Mouse (Mus musculus): Measurements from ENCODE around the gene Abcg5. TPM values are rescaled to one million over a fixed set of nuclear protein-coding genes. Genes with fewer than 3 reads are reported as not detected.

Abcg5 gene
- not detected in 2 replicates for polyA plus RNA-seq (2011; ENCODE audit: insufficient read depth, insufficient read length, low read depth, missing spikeins)

DNA sequence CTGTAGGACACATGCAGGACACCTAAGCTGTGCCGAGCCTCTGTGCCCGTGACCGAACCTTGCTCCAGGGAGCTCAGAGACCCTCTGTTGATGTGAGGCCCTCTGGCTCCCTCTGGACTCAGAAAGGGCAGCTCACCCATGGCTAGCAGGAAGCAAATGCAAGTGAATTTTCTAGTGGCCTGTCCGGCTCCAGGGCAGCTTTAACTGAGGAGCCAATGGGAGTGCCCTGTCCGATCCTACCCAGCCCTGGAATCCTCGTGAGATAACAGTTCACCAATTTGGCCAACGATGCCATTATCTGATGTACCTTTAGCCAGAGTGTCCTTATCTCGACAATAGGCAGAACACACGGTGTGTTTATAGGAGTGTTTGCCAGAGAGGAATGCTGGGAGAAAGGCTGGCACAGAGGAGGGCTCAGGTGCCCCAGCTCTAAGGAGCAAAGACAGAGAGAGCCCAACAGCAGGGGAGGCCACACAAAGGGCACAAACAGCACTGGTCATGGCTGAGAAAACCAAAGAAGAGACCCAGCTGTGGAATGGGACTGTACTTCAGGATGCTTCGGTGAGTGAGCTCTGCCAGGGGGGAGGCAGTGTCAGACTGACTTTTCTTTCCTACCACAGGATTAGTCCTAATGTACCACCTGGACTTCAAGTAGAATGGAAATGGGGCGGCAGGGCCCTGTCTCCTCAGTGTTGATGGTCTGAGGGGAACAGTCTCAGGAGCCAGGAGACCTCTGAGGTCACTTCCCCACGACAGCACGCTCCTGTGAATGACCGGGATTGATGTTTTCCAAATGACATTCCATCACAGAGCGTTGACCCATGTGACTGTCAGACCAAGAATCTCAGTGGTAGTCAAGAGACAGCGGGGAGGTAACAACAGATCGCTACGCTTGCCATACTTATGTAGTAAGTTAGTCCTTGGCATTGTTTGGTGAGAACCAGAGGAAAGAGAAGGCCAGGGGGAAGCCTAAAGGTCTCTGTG, at the start of gene Abcg5:
Abcg5 (minus strand) TSS at position 278 of the 984 bp plus-strand sequence.
- H3K27me3 ChIP-seq (ENCODE audit: control insufficient read depth, insufficient read depth, low read length, poor library complexity, severe bottlenecking): no peaks in the 10 kb centered on the region

DNA sequence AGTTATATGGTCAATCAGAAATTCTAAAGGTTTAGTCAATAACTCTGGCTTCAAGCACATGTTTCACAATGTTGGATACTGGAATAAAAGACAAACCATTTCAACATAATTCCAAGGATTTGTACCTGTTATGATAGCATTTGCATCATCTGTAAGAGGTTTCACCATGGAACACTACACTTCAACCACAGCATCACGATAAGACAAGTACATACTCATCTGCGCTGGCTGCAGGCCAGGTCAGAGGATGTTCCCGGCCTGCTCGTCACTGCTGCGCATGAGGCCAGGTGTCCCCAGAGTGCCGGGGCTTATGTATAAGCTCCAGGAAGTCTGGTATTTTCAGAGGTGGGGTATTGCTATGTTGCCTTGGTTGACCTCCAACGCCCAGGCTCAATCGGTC, 49.8 kb upstream of the Abcg5 start:
- Histone ChIP-seq H3K9ac (ENCODE audit: low read depth, poor library complexity, severe bottlenecking) (no peak overlapping the region), H3K27me3 (ENCODE audit: control insufficient read depth, insufficient read depth, low read length, poor library complexity, severe bottlenecking) (no peaks in the 10 kb centered on the region), H3K36me3 (ENCODE audit: control insufficient read depth, insufficient read depth, low read length, poor library complexity, severe bottlenecking) (peaks cover 18% of the 10 kb centered on the region), H3K27ac (ENCODE audit: insufficient read depth, low read length) (no peak overlapping the region), H3K4me1 (ENCODE audit: control insufficient read depth, insufficient read depth, low read length) (peaks cover 1% of the 10 kb centered on the region), H3K9me3 (replicated peaks; ENCODE audit: control insufficient read depth, insufficient read depth, low read length, poor library complexity, severe bottlenecking) (no peaks in the 10 kb centered on the region), H3K4me3 (ENCODE audit: low read depth, low read length) (no peak overlapping the region)
- no peak for TF ChIP-seq POLR2A (IDR thresholded peaks at IDR 0.05; ENCODE audit: insufficient read depth, low read length)
- no peak for TF ChIP-seq EP300 (IDR thresholded peaks at IDR 0.05; ENCODE audit: insufficient read depth, low read depth, low read length)
- no peak for TF ChIP-seq CTCF (IDR thresholded peaks at IDR 0.05; ENCODE audit: low read depth, low read length)

More for the DNA sequence above, at the start of gene Abcg5:
- H3K27ac ChIP-seq (ENCODE audit: insufficient read depth, low read length): no peak within 1 kb of the TSS
- TF ChIP-seq CTCF (IDR thresholded peaks at IDR 0.05; ENCODE audit: low read depth, low read length): no peak
- TF ChIP-seq EP300 (IDR thresholded peaks at IDR 0.05; ENCODE audit: insufficient read depth, low read depth, low read length): no peak
- no peak for TF ChIP-seq POLR2A (IDR thresholded peaks at IDR 0.05; ENCODE audit: insufficient read depth, low read length)
- H3K4me1 ChIP-seq (ENCODE audit: control insufficient read depth, insufficient read depth, low read length): no peaks in the 10 kb centered on the region
- H3K9ac ChIP-seq (ENCODE audit: low read depth, poor library complexity, severe bottlenecking): no peak within 1 kb of the TSS
- H3K36me3 ChIP-seq (ENCODE audit: control insufficient read depth, insufficient read depth, low read length, poor library complexity, severe bottlenecking): no peaks in the 10 kb centered on the region
- no peak within 1 kb of the TSS for H3K4me3 ChIP-seq (ENCODE audit: low read depth, low read length)
- no peaks in the 10 kb centered on the region for H3K9me3 ChIP-seq (replicated peaks; ENCODE audit: control insufficient read depth, insufficient read depth, low read length, poor library complexity, severe bottlenecking)

- no peak for TF ChIP-seq EP300 (IDR thresholded peaks at IDR 0.05; ENCODE audit: insufficient read depth, low read depth, low read length)
- no peak for TF ChIP-seq POLR2A (IDR thresholded peaks at IDR 0.05; ENCODE audit: insufficient read depth, low read length)
- no peak for TF ChIP-seq CTCF (IDR thresholded peaks at IDR 0.05; ENCODE audit: low read depth, low read length)
- Histone ChIP-seq H3K9ac (ENCODE audit: low read depth, poor library complexity, severe bottlenecking) (no peak overlapping the region), H3K36me3 (ENCODE audit: control insufficient read depth, insufficient read depth, low read length, poor library complexity, severe bottlenecking) (peaks cover 25% of the 10 kb centered on the region), H3K9me3 (replicated peaks; ENCODE audit: control insufficient read depth, insufficient read depth, low read length, poor library complexity, severe bottlenecking) (no peaks in the 10 kb centered on the region), H3K4me3 (ENCODE audit: low read depth, low read length) (no peak overlapping the region), H3K4me1 (ENCODE audit: control insufficient read depth, insufficient read depth, low read length) (no peaks in the 10 kb centered on the region), H3K27ac (ENCODE audit: insufficient read depth, low read length) (no peak overlapping the region), H3K27me3 (ENCODE audit: control insufficient read depth, insufficient read depth, low read length, poor library complexity, severe bottlenecking) (no peaks in the 10 kb centered on the region)
These were observed 48.5 kb upstream of the Abcg5 start for GRCm38 (mm10) chr17:84731361-84731760.

DNA sequence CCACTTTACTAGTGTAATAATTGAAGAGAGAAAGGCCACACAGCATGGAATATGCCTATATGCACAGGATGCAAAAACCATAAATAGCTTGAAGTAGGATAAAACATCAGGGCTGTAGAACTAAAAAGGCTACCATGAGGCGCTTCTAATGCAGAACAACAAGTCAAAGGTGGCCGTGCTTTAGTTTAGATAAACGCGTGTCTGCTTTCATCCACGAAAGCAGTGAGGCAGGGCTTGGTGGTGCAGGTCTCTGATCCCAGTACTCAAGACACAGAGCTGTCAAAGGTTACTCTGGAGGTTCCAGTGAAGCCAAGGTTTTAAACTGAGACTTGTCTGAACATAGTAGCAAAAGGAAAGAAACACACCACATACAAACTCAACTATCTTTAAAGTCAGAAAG, 46.3 kb upstream of the Abcg5 start:
- no peak for TF ChIP-seq CTCF (IDR thresholded peaks at IDR 0.05; ENCODE audit: low read depth, low read length)
- no peak for TF ChIP-seq EP300 (IDR thresholded peaks at IDR 0.05; ENCODE audit: insufficient read depth, low read depth, low read length)
- TF ChIP-seq POLR2A (IDR thresholded peaks at IDR 0.05; ENCODE audit: insufficient read depth, low read length): no peak
- Histone ChIP-seq H3K27ac (ENCODE audit: insufficient read depth, low read length) (no peak overlapping the region), H3K9ac (ENCODE audit: low read depth, poor library complexity, severe bottlenecking) (no peak overlapping the region), H3K36me3 (ENCODE audit: control insufficient read depth, insufficient read depth, low read length, poor library complexity, severe bottlenecking) (peaks cover 28% of the 10 kb centered on the region), H3K27me3 (ENCODE audit: control insufficient read depth, insufficient read depth, low read length, poor library complexity, severe bottlenecking) (no peaks in the 10 kb centered on the region), H3K4me1 (ENCODE audit: control insufficient read depth, insufficient read depth, low read length) (no peaks in the 10 kb centered on the region), H3K4me3 (ENCODE audit: low read depth, low read length) (no peak overlapping the region), H3K9me3 (replicated peaks; ENCODE audit: control insufficient read depth, insufficient read depth, low read length, poor library complexity, severe bottlenecking) (no peaks in the 10 kb centered on the region)

DNA sequence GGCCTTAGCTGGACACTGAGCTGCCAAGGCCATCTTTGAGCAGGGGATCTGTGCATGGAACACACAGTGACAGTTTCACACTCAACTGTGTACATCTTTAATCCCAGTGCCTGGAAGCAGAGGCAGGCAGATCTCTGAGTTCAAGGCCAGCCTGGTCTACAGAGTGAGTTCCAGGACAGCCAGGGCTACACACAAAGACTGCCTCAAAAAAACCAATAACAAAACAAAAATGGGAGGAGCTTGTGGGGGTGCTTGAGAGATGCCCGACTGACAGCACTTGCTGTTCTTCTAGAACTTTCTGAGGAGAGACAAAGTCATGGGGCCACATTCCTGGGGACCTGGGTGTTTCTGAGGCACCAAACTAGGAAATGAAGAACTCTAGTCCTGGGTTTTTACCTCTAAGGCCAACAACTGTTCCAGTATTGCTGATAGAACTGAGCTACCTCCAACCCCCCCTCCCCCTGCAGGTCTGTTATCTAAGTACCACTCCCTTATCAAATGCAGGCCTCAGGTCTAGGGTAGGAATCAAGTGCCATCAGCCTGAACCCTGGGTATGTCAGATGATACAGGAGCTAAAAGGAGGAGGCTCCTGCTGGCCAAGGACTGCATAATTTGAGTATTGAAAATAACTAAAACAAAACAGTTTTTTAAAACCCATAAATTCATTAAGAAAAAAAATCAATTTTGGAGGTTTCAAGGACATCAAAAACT, 45.5 kb upstream of the Abcg5 start:
- Histone ChIP-seq H3K4me3 (ENCODE audit: low read depth, low read length) (no peak overlapping the region), H3K4me1 (ENCODE audit: control insufficient read depth, insufficient read depth, low read length) (no peaks in the 10 kb centered on the region), H3K9ac (ENCODE audit: low read depth, poor library complexity, severe bottlenecking) (no peak overlapping the region), H3K27me3 (ENCODE audit: control insufficient read depth, insufficient read depth, low read length, poor library complexity, severe bottlenecking) (no peaks in the 10 kb centered on the region), H3K9me3 (replicated peaks; ENCODE audit: control insufficient read depth, insufficient read depth, low read length, poor library complexity, severe bottlenecking) (no peaks in the 10 kb centered on the region), H3K36me3 (ENCODE audit: control insufficient read depth, insufficient read depth, low read length, poor library complexity, severe bottlenecking) (peaks cover 26% of the 10 kb centered on the region), H3K27ac (ENCODE audit: insufficient read depth, low read length) (no peak overlapping the region)
- TF ChIP-seq POLR2A (IDR thresholded peaks at IDR 0.05; ENCODE audit: insufficient read depth, low read length) (no peak), CTCF (IDR thresholded peaks at IDR 0.05; ENCODE audit: low read depth, low read length) (no peak), EP300 (IDR thresholded peaks at IDR 0.05; ENCODE audit: insufficient read depth, low read depth, low read length) (no peak)
